Mouse (Mus musculus) heart, adult 2 months (tissue): ENCODE measurements around the gene Erg. TPM values are rescaled to one million over a fixed set of nuclear protein-coding genes. Genes with fewer than 3 reads are reported as not detected.

ENCODE experiments used
- DNase-seq, 2 experiments: peaks; one replicate each; pipeline ENCODE4 v3.0.0; 2021
- H3K27ac ChIP-seq: fragments of 200-600 bp; 2 replicates; pipeline ENCODE4 v1.8.1; 2022
- H3K27me3 ChIP-seq: fragments of 200-500 bp; 2 replicates; pipeline ENCODE4 v1.6.1; 2012; ENCODE audit warnings: mild to moderate bottlenecking, low read length, inconsistent platforms, mixed read lengths; ENCODE audit not compliant: control insufficient read depth, insufficient read depth
- H3K36me3 ChIP-seq: fragments of 200-500 bp; 2 replicates; pipeline ENCODE4 v1.6.1; 2012; ENCODE audit warnings: low read length, inconsistent platforms; ENCODE audit not compliant: control insufficient read depth, insufficient read depth
- H3K4me1 ChIP-seq: fragments of 200-500 bp; 2 replicates; pipeline ENCODE4 v1.6.1; 2011; ENCODE audit warnings: low read length; ENCODE audit not compliant: control insufficient read depth, insufficient read depth
- H3K4me3 ChIP-seq: fragments of 200-600 bp; 2 replicates; pipeline ENCODE4 v1.8.1; 2022
- H3K79me2 ChIP-seq: fragments of 200-500 bp; replicated peaks from 2 replicates; pipeline ENCODE4 v1.6.1; 2012; ENCODE audit warnings: mild to moderate bottlenecking, inconsistent platforms, low read length, moderate library complexity, mixed read lengths; ENCODE audit not compliant: control insufficient read depth, insufficient read depth
- H3K9ac ChIP-seq: fragments of 200-500 bp; 2 replicates; pipeline ENCODE4 v1.6.1; 2012; ENCODE audit warnings: low read depth, mild to moderate bottlenecking, control low read depth, inconsistent platforms, low read length, mixed read lengths
- CTCF ChIP-seq: fragments of 200-600 bp; IDR thresholded peaks from 2 replicates; pipeline ENCODE4 v1.8.1; 2022; ENCODE audit warnings: antibody characterized with exemption, mild to moderate bottlenecking, moderate library complexity
- EP300 ChIP-seq: fragments of 200-500 bp; IDR thresholded peaks from 2 replicates; pipeline ENCODE4 v1.6.1; 2011; ENCODE audit warnings: low read depth, low read length, control low read depth; ENCODE audit not compliant: insufficient read depth
- POLR2A ChIP-seq: fragments of 200-500 bp; IDR thresholded peaks from 2 replicates; pipeline ENCODE4 v1.6.1; 2011; ENCODE audit warnings: mild to moderate bottlenecking, low read depth, low read length, control low read depth; ENCODE audit not compliant: insufficient read depth
- WGBS: fragments of 180-500 bp; shearing (Covaris S2); methylation state at CpG from one replicate; pipeline ENCODE4 v1.1.7; 2018; 5-methylcytosine and 5-hydroxymethylcytosine counted together
- intact Hi-C: fragments of 180-260 bp; cut with DNase I; formaldehyde crosslinking; loops from one replicate; pipeline ENCODE4 v1.15.1; 2025
- polyA plus RNA-seq: library from polyadenylated mRNA; depleted of rRNA; stranded (reverse); fragments of >200 nt; gene quantifications from 2 replicates; pipeline ENCODE4 v1.2.3, GENCODE M21; 2012
- total RNA-seq, 2 experiments: library from RNA; stranded (reverse); gene quantifications; 2 replicates each; pipeline ENCODE4 v1.2.3; 2021

Erg gene
- total and polyA plus RNA-seq, 3 experiments, result 19.8 to 26.6 (median 22.1) TPM

GRCm38 (mm10) chr16:95579289-95579688, 7.1 kb downstream of the Erg start:
- Histone ChIP-seq H3K79me2 (no peaks in the 10 kb centered on the region), H3K4me1 (no peaks in the 10 kb centered on the region), H3K9ac (no peak overlapping the region), H3K4me3 (no peak overlapping the region), H3K27ac (no peak overlapping the region), H3K27me3 (0 out of 2 replicates have a peak, but pooled peaks cover 1% of the 10 kb centered on the region), H3K36me3 (no peaks in the 10 kb centered on the region)
- intact Hi-C loops, result loop anchor here (10.0 kb wide), 1 partner anchor 384 kb away; no protein-coding TSS in a partner anchor
- TF ChIP-seq POLR2A, result no peak
- TF ChIP-seq CTCF, result no peak
- no peak for TF ChIP-seq EP300
- 76% methylated on average over 4 of the region's 4 CpGs for WGBS
- DNase-seq, result no peak

- Histone ChIP-seq H3K4me1 (no peaks in the 10 kb centered on the region), H3K9ac (no peak overlapping the region), H3K79me2 (no peaks in the 10 kb centered on the region), H3K36me3 (no peaks in the 10 kb centered on the region), H3K27ac (no peak overlapping the region), H3K27me3 (no peaks in the 10 kb centered on the region), H3K4me3 (no peak overlapping the region)
- DNase-seq, result peak in 1 of 2 experiments; percentile 21
- 58% methylated on average over 13 of the region's 13 CpGs for WGBS
- intact Hi-C loops, result loop anchor here (5.0 to 10.0 kb wide), 3 partner anchors 106 to 378 kb away; no protein-coding TSS in a partner anchor
- no peak for TF ChIP-seq POLR2A
- TF ChIP-seq CTCF, result no peak
- no peak for TF ChIP-seq EP300
Observed at GRCm38 (mm10) chr16:95573163-95573562, 13.2 kb downstream of the Erg start.

GRCm38 (mm10) chr16:95570616-95571015, 15.8 kb downstream of the Erg start:
- Histone ChIP-seq H3K79me2 (no peaks in the 10 kb centered on the region), H3K27ac (no peak overlapping the region), H3K36me3 (no peaks in the 10 kb centered on the region), H3K27me3 (no peaks in the 10 kb centered on the region), H3K9ac (no peak overlapping the region), H3K4me3 (no peak overlapping the region), H3K4me1 (no peaks in the 10 kb centered on the region)
- peak in 1 of 2 experiments; percentile 33 for DNase-seq
- intact Hi-C loops, result loop anchor here (5.0 to 10.0 kb wide), 3 partner anchors 103 to 376 kb away; no protein-coding TSS in a partner anchor
- 7% methylated on average over 1 of the region's 1 CpGs for WGBS
- TF ChIP-seq POLR2A (no peak), EP300 (no peak), CTCF (peak; percentile 61)

- Histone ChIP-seq H3K9ac (no peak overlapping the region), H3K4me3 (no peak overlapping the region), H3K79me2 (no peaks in the 10 kb centered on the region), H3K36me3 (no peaks in the 10 kb centered on the region), H3K4me1 (no peaks in the 10 kb centered on the region), H3K27ac (no peak overlapping the region), H3K27me3 (no peaks in the 10 kb centered on the region)
- no peak for DNase-seq
- intact Hi-C loops, result no loop called here
- no peak for TF ChIP-seq CTCF
- TF ChIP-seq POLR2A, result no peak
- no peak for TF ChIP-seq EP300
- 54% methylated on average over 4 of the region's 4 CpGs for WGBS
Observed at GRCm38 (mm10) chr16:95556834-95557233, 29.6 kb downstream of the Erg start.

GRCm38 (mm10) chr16:95553136-95553535, 33.3 kb downstream of the Erg start:
- DNase-seq, result no peak
- TF ChIP-seq POLR2A, result no peak
- TF ChIP-seq EP300, result no peak
- TF ChIP-seq CTCF, result no peak
- no peaks in the 10 kb centered on the region for H3K27me3 ChIP-seq
- 87% methylated on average over 2 of the region's 2 CpGs for WGBS
- H3K27ac ChIP-seq, result no peak overlapping the region
- no peaks in the 10 kb centered on the region for H3K36me3 ChIP-seq
- H3K4me1 ChIP-seq, result no peaks in the 10 kb centered on the region
- no peaks in the 10 kb centered on the region for H3K79me2 ChIP-seq
- H3K4me3 ChIP-seq, result no peak overlapping the region
- intact Hi-C loops, result no loop called here
- H3K9ac ChIP-seq, result no peak overlapping the region

- TF ChIP-seq CTCF, result no peak
- TF ChIP-seq EP300, result no peak
- no peak for TF ChIP-seq POLR2A
- intact Hi-C loops, result no loop called here
- no peak overlapping the region for H3K27ac ChIP-seq
- H3K4me3 ChIP-seq, result no peak overlapping the region
- H3K9ac ChIP-seq, result no peak overlapping the region
- 88% methylated on average over 16 of the region's 16 CpGs for WGBS
- H3K79me2 ChIP-seq, result no peaks in the 10 kb centered on the region
- H3K27me3 ChIP-seq, result no peaks in the 10 kb centered on the region
- DNase-seq, result no peak
- H3K4me1 ChIP-seq, result no peaks in the 10 kb centered on the region
- no peaks in the 10 kb centered on the region for H3K36me3 ChIP-seq
Observed at GRCm38 (mm10) chr16:95552495-95552894, 33.9 kb downstream of the Erg start.
